Comparison of ENCODE assay signal across 18 mouse cellular contexts in the genomic region with DNA sequence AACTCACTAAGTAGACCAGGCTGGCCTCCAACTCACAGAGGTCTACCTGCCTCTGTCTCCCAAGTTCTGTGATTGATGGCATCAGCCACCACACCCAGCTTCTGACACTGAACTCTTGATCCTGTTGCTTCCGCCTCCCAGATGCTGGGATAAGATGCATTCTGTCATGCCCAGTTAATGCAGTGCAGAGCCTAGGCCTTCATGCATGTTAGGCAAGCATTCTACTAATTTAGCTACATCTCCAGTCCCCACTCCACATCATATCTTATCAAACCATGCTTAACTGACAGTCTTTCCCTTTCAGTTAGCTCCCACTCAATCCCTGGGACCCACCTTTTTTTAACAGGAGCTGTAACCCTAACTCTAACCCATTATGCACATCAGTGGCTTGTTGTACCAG. TPM values are rescaled to one million over a fixed set of nuclear protein-coding genes. Genes with fewer than 3 reads are reported as not detected.
A peak's percentile ranks its signal among the peaks of the same experiment; 100 is the strongest.
DNase-seq lines count a peak whose midpoint lies in the region; ATAC-seq and TF ChIP-seq lines count a peak whose summit lies in the region.
"Had no signal": no experiment of that assay in that cellular context is flagged by ENCODE, and none has a peak within 500 bp of the region (broad histone marks: within the 10 kb centered on the region; RNA-seq: fewer than 3 reads in every experiment).

No protein-coding gene starts in this region.

- no peak for DNase-seq in embryonic facial prominence, embryonic 10.5 days (ENCODE audit: low spot score)
- no peak for DNase-seq in liver, embryonic 11.5 days (ENCODE audit: low spot score)
- DNase-seq in gastrocnemius, adult 18-20 months (ENCODE audit: low spot score), result no peak
- no peak for DNase-seq in adrenal gland, postnatal 10 days
- no peak for DNase-seq in cerebellum, adult 18-20 months
- DNase-seq: cerebellum, adult 11 months; cerebellum, postnatal 25 days; heart, postnatal 14 days; kidney, postnatal 10 days; left cerebral cortex, postnatal 4 days; lung, postnatal 14 days; thymus, postnatal 25 days had no signal

- H3K9me3 ChIP-seq in embryonic facial prominence, embryonic 10.5 days, result no peaks in the 10 kb centered on the region
- H3K9me3 ChIP-seq in liver, embryonic 11.5 days (ENCODE audit: control insufficient read depth, low read length), result no peaks in the 10 kb centered on the region
- H3K9me3 ChIP-seq: heart, embryonic 12.5 days; hindbrain, embryonic 12.5 days; midbrain, embryonic 10.5 days had no signal

- no peak overlapping the region for H3K4me3 ChIP-seq in bone marrow, adult 2 months (replicated peaks; ENCODE audit: control insufficient read depth, low read depth, low read length)
- no peak overlapping the region for H3K4me3 ChIP-seq in embryonic facial prominence, embryonic 10.5 days
- no peak overlapping the region for H3K4me3 ChIP-seq in liver, embryonic 11.5 days (ENCODE audit: low read depth, low read length)
- H3K4me3 ChIP-seq: heart, embryonic 12.5 days; hindbrain, embryonic 12.5 days; midbrain, embryonic 10.5 days had no signal

- peak overlapping the region; percentile 13; the same call in 1 of the 2 replicates for H3K27ac ChIP-seq in bone marrow, adult 2 months (ENCODE audit: control insufficient read depth, insufficient read depth, low read depth, low read length, poor library complexity)
- H3K27ac ChIP-seq in embryonic facial prominence, embryonic 10.5 days (replicated peaks), result peak overlapping the region; percentile 40; the same call in 1 of the 2 replicates
- peak overlapping the region; percentile 85 for H3K27ac ChIP-seq in liver, embryonic 11.5 days (ENCODE audit: low read depth, low read length)
- H3K27ac ChIP-seq: hindbrain, embryonic 12.5 days; midbrain, embryonic 10.5 days had no signal

- no peak for TF ChIP-seq POLR2A in bone marrow, adult 2 months (IDR thresholded peaks at IDR 0.05; ENCODE audit: borderline replicate concordance, control insufficient read depth, low read depth, low read length)

- peaks cover 8% of the 10 kb centered on the region for H3K4me1 ChIP-seq in bone marrow, adult 2 months (ENCODE audit: control insufficient read depth, insufficient read depth, low read length)
- peaks cover 13% of the 10 kb centered on the region for H3K4me1 ChIP-seq in embryonic facial prominence, embryonic 10.5 days
- H3K4me1 ChIP-seq in liver, embryonic 11.5 days (replicated peaks; ENCODE audit: control insufficient read depth, insufficient read depth, low read length), result peaks cover 22% of the 10 kb centered on the region
- H3K4me1 ChIP-seq: hindbrain, embryonic 12.5 days; midbrain, embryonic 10.5 days had no signal

- H3K27me3 ChIP-seq in embryonic facial prominence, embryonic 10.5 days (replicated peaks; ENCODE audit: low read depth, poor library complexity, severe bottlenecking), result no peaks in the 10 kb centered on the region
- H3K27me3 ChIP-seq in liver, embryonic 11.5 days (replicated peaks; ENCODE audit: control insufficient read depth, insufficient read depth, low read length), result no peaks in the 10 kb centered on the region
- H3K27me3 ChIP-seq: heart, embryonic 12.5 days; hindbrain, embryonic 12.5 days had no signal

- peak overlapping the region; percentile 33; the same call in 1 of the 2 replicates for H3K4me2 ChIP-seq in liver, embryonic 11.5 days
- H3K4me2 ChIP-seq: heart, embryonic 12.5 days; hindbrain, embryonic 12.5 days had no signal

- no peaks in the 10 kb centered on the region for H3K36me3 ChIP-seq in embryonic facial prominence, embryonic 10.5 days (replicated peaks)
- no peaks in the 10 kb centered on the region for H3K36me3 ChIP-seq in liver, embryonic 11.5 days (ENCODE audit: control insufficient read depth, insufficient read depth, low read length)
- H3K36me3 ChIP-seq: heart, embryonic 12.5 days; hindbrain, embryonic 12.5 days; midbrain, embryonic 10.5 days had no signal

- 0 out of 2 replicates have a peak overlapping the region, but pooled peaks have one; percentile 23 for H3K9ac ChIP-seq in liver, embryonic 11.5 days (ENCODE audit: low read depth, low read length)
- H3K9ac ChIP-seq: heart, embryonic 12.5 days; hindbrain, embryonic 12.5 days had no signal

- 78% methylated on average over 1 of the region's 1 CpGs for WGBS in bone marrow, adult 2 months
- WGBS in embryonic facial prominence, embryonic 10.5 days, result 80% methylated on average over 1 of the region's 1 CpGs
- WGBS in liver, embryonic 11.5 days, result 59% methylated on average over 1 of the region's 1 CpGs

- no peak for TF ChIP-seq CTCF in bone marrow, adult 2 months (IDR thresholded peaks at IDR 0.05; ENCODE audit: control insufficient read depth, insufficient read depth, low read length)

- peak; percentile 65 for ATAC-seq in liver, embryonic 11.5 days (replicated peaks; ENCODE audit: low FRiP score)
- ATAC-seq in megakaryocyte progenitor cell, adult 5-6 weeks (replicated peaks; ENCODE audit: poor library complexity), result peak; percentile 43
- ATAC-seq: forebrain, embryonic 14.5 days had no signal

RNA-seq across cellular contexts. Expression of a gene that starts 16.1 kb away (rescaled TPM):
- 12.9 and 16.0 TPM in 2 replicates for polyA plus RNA-seq in bone marrow, adult 2 months (2011; ENCODE audit: insufficient read depth, insufficient read length, low replicate concordance, missing spikeins)
- polyA plus RNA-seq in embryonic facial prominence, embryonic 10.5 days (2016; fragmentation: Nextera tagmentation; extraction: Ambion mirVana), result 71.3 and 73.0 TPM in 2 replicates
- polyA plus RNA-seq in liver, embryonic 11.5 days (2014; fragmentation: Nextera tagmentation; extraction: Ambion mirVana), result 83.8 and 88.0 TPM in 2 replicates
- total RNA-seq in megakaryocyte progenitor cell, adult 5-6 weeks (2015), result 79.3 and 81.3 TPM in 2 replicates
- total RNA-seq in megakaryocyte progenitor cell, adult 5-6 weeks (2017), result 50.9 and 61.7 TPM in 2 replicates
- total RNA-seq in gastrocnemius, adult 18-20 months (2021), result 1 to 10 TPM; 8.3 to 8.8 TPM
- 10 to 100 TPM; 17.7 to 25.7 TPM for total RNA-seq in adrenal gland, postnatal 10 days (2021)

Comparison
In these comparisons a context has a peak if more than half of its experiments do, and no peak if none do; other contexts are left out.
1. H3K27ac ChIP-seq: peak in every context shown above with its lines; median percentile 85 in liver, embryonic 11.5 days; 40 in embryonic facial prominence, embryonic 10.5 days; 13 in bone marrow, adult 2 months.